Comparison of ENCODE assay signal across 8 mouse cellular contexts in the genomic region with DNA sequence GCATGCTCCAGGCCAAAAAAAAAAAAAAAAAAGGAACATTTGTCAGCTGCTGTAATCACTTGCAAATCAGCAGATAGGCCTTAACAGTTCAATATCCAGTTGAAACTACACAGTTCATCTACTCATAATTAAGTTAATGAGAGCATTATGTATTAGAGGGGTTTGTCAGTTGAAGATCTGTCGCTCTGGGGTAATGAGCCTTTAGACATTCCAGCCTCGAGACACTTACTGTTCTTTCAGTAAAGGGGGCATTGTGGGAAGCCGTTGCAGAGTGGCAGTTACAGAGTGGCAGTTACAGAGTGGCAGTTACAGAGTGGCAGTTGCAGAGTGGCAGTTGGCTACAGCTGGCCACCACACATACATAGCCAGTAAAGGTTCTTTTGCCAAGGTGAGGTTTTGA. TPM values are rescaled to one million over a fixed set of nuclear protein-coding genes. Genes with fewer than 3 reads are reported as not detected.
DNase-seq lines count a peak whose midpoint lies in the region; ATAC-seq and TF ChIP-seq lines count a peak whose summit lies in the region.
"Not testable (repeated sequence)": the region's sequence is repeated elsewhere in the genome, so short reads cannot be mapped to it uniquely, and the experiment has no call there.

No protein-coding gene starts in this region.

- not testable (repeated sequence) for TF ChIP-seq CTCF in brain, embryonic 14.5 days (IDR thresholded peaks at IDR 0.05; ENCODE audit: borderline replicate concordance, extremely low read depth, insufficient read depth, insufficient read length); testis, adult 2 months (IDR thresholded peaks at IDR 0.05; ENCODE audit: control insufficient read depth, insufficient read depth, insufficient replicate concordance, low read depth, low read length)

- H3K9ac ChIP-seq in forebrain, embryonic 13.5 days; forebrain, embryonic 14.5 days (ENCODE audit: low read length); forebrain, embryonic 15.5 days (replicated peaks); forebrain, embryonic 16.5 days (replicated peaks; ENCODE audit: low read depth, low read length): not testable (repeated sequence)

- 32% methylated on average over 3 of the region's 3 CpGs for WGBS in forebrain, embryonic 13.5 days
- 27% methylated on average over 3 of the region's 3 CpGs for WGBS in forebrain, embryonic 14.5 days
- 18% methylated on average over 3 of the region's 3 CpGs for WGBS in forebrain, embryonic 15.5 days
- 16% methylated on average over 3 of the region's 3 CpGs for WGBS in forebrain, embryonic 16.5 days

- DNase-seq in brain, embryonic 14.5 days (ENCODE audit: low read depth), result peak; percentile 58
- peak; percentile 39 for DNase-seq in forebrain, embryonic 14.5 days (ENCODE audit: low spot score)
- peak; percentile 24 for DNase-seq in retina, embryonic 14.5 days (ENCODE audit: low spot score)
- DNase-seq in retina, postnatal 1 day, result peak; percentile 78

- H3K4me3 ChIP-seq in forebrain, embryonic 13.5 days; forebrain, embryonic 14.5 days (ENCODE audit: low read depth, low read length); forebrain, embryonic 15.5 days; forebrain, embryonic 16.5 days (replicated peaks; ENCODE audit: low read length); testis, adult 2 months (ENCODE audit: control insufficient read depth, low read depth, low read length): not testable (repeated sequence)

- H3K9me3 ChIP-seq in forebrain, embryonic 13.5 days (replicated peaks); forebrain, embryonic 14.5 days (replicated peaks; ENCODE audit: control insufficient read depth, low read length); forebrain, embryonic 15.5 days; forebrain, embryonic 16.5 days (ENCODE audit: control insufficient read depth, low read length): not testable (repeated sequence)

- ATAC-seq in forebrain, embryonic 13.5 days, result peak; percentile 53; the same call in 1 of the 2 replicates
- ATAC-seq in forebrain, embryonic 14.5 days, result peak; percentile 68
- peak; percentile 29; the same call in 1 of the 2 replicates for ATAC-seq in forebrain, embryonic 15.5 days (replicated peaks)
- ATAC-seq in forebrain, embryonic 16.5 days, result peak; percentile 69

- H3K4me2 ChIP-seq in forebrain, embryonic 13.5 days; forebrain, embryonic 14.5 days (ENCODE audit: low read length); forebrain, embryonic 15.5 days (replicated peaks); forebrain, embryonic 16.5 days (ENCODE audit: low read length): not testable (repeated sequence)

- H3K36me3 ChIP-seq in forebrain, embryonic 13.5 days (ENCODE audit: poor library complexity, severe bottlenecking); forebrain, embryonic 14.5 days (ENCODE audit: control insufficient read depth, insufficient read depth, low read length); forebrain, embryonic 15.5 days; forebrain, embryonic 16.5 days (ENCODE audit: control insufficient read depth, insufficient read depth); testis, adult 2 months (ENCODE audit: control insufficient read depth, insufficient read depth, low read length): not testable (repeated sequence)

- H3K4me1 ChIP-seq in forebrain, embryonic 13.5 days; forebrain, embryonic 14.5 days (ENCODE audit: control insufficient read depth, insufficient read depth, low read length); forebrain, embryonic 15.5 days; forebrain, embryonic 16.5 days (replicated peaks; ENCODE audit: control insufficient read depth, insufficient read depth, low read length); testis, adult 2 months (ENCODE audit: control insufficient read depth, insufficient read depth, low read length): not testable (repeated sequence)

- H3K27ac ChIP-seq in forebrain, embryonic 13.5 days; forebrain, embryonic 14.5 days (ENCODE audit: low read depth, low read length); forebrain, embryonic 15.5 days (replicated peaks); forebrain, embryonic 16.5 days (ENCODE audit: low read length): not testable (repeated sequence)
- H3K27ac ChIP-seq in testis, adult 2 months (ENCODE audit: control insufficient read depth, insufficient read depth, low read depth, low read length), result peak overlapping the region; percentile 85

- not testable (repeated sequence) for TF ChIP-seq POLR2A in brain, embryonic 14.5 days (IDR thresholded peaks at IDR 0.05; ENCODE audit: borderline replicate concordance, extremely low read depth, insufficient read depth, insufficient read length, poor library complexity, severe bottlenecking); testis, adult 2 months (IDR thresholded peaks at IDR 0.05; ENCODE audit: control insufficient read depth, low read depth, low read length)

- H3K27me3 ChIP-seq in forebrain, embryonic 13.5 days; forebrain, embryonic 14.5 days (replicated peaks; ENCODE audit: control insufficient read depth, insufficient read depth, low read length); forebrain, embryonic 15.5 days; forebrain, embryonic 16.5 days (replicated peaks; ENCODE audit: control insufficient read depth, insufficient read depth, low read length); testis, adult 2 months (ENCODE audit: control insufficient read depth, insufficient read depth, low read length): not testable (repeated sequence)

RNA-seq across cellular contexts. Expression of gene Akap11, which starts 18.2 kb away (rescaled TPM):
- 35.1 and 43.8 TPM in 2 replicates for polyA plus RNA-seq in brain, embryonic 14.5 days (2012; rRNA removed)
- 30.2 and 34.9 TPM in 2 replicates for polyA plus RNA-seq in forebrain, embryonic 13.5 days (2015; fragmentation: Nextera tagmentation; extraction: Ambion mirVana)
- 27.5 and 34.6 TPM in 2 replicates for polyA plus RNA-seq in forebrain, embryonic 14.5 days (2014; fragmentation: Nextera tagmentation; extraction: Ambion mirVana)
- 38.5 and 39.2 TPM in 2 replicates for polyA plus RNA-seq in forebrain, embryonic 15.5 days (2015; fragmentation: Nextera tagmentation; extraction: Ambion mirVana)
- 44.0 and 46.3 TPM in 2 replicates for polyA plus RNA-seq in forebrain, embryonic 16.5 days (2015; fragmentation: Nextera tagmentation; extraction: Ambion mirVana)
- polyA plus RNA-seq in testis, adult 2 months (2012; rRNA removed), result 6.2 and 7.4 TPM in 2 replicates

Comparison
In these comparisons a context has a peak if more than half of its experiments do, and no peak if none do; other contexts are left out.
1. DNase-seq: peak in every context shown above with its lines; median percentile 78 in retina, postnatal 1 day; 58 in brain, embryonic 14.5 days; 39 in forebrain, embryonic 14.5 days; 24 in retina, embryonic 14.5 days.